Mouse (Mus musculus) liver, adult 2 months (tissue): ENCODE measurements around the gene Clasp1. TPM values are rescaled to one million over a fixed set of nuclear protein-coding genes. Genes with fewer than 3 reads are reported as not detected.

Experiments
- DNase-seq: peaks from one replicate; pipeline ENCODE4 v3.0.0-alpha.2; 2011; ENCODE audit warnings: low read depth, low spot score; ENCODE audit errors: extremely low read depth
- H3K27ac ChIP-seq: fragments of 200-500 bp; replicated peaks from 2 replicates; pipeline ENCODE4 v1.5.1; 2012; ENCODE audit warnings: low read depth, mild to moderate bottlenecking, control low read depth, inconsistent platforms, low read length; ENCODE audit not compliant: insufficient read depth
- H3K27me3 ChIP-seq: fragments of 200-500 bp; 2 replicates; pipeline ENCODE4 v1.6.1; 2012; ENCODE audit warnings: mild to moderate bottlenecking, moderate library complexity, low read length, inconsistent platforms; ENCODE audit not compliant: control insufficient read depth, insufficient read depth
- H3K36me3 ChIP-seq: fragments of 200-500 bp; 2 replicates; pipeline ENCODE4 v1.6.1; 2012; ENCODE audit warnings: low read length, inconsistent platforms; ENCODE audit not compliant: control insufficient read depth, insufficient read depth
- H3K4me1 ChIP-seq: fragments of 200-500 bp; 2 replicates; pipeline ENCODE4 v1.6.1; 2011; ENCODE audit warnings: low read length; ENCODE audit not compliant: control insufficient read depth, insufficient read depth
- H3K4me3 ChIP-seq: fragments of 200-500 bp; 2 replicates; pipeline ENCODE4 v1.5.1; 2011; ENCODE audit warnings: low read depth, mild to moderate bottlenecking, control low read depth, low read length, moderate library complexity; ENCODE audit not compliant: insufficient read depth
- H3K79me2 ChIP-seq: fragments of 200-500 bp; 2 replicates; pipeline ENCODE4 v1.6.1; 2012; ENCODE audit warnings: inconsistent platforms, mild to moderate bottlenecking, low read length, moderate library complexity; ENCODE audit not compliant: control insufficient read depth, insufficient read depth
- H3K9ac ChIP-seq: fragments of 200-500 bp; 2 replicates; pipeline ENCODE4 v1.6.1; 2012; ENCODE audit warnings: low read depth, mild to moderate bottlenecking, control low read depth, inconsistent platforms, low read length
- CTCF ChIP-seq: fragments of 200-500 bp; IDR thresholded peaks from 2 replicates; pipeline ENCODE4 v1.5.1; 2011; ENCODE audit warnings: low read depth, low read length, control low read depth
- POLR2A ChIP-seq: fragments of 200-500 bp; IDR thresholded peaks from 2 replicates; pipeline ENCODE4 v1.6.1; 2011; ENCODE audit warnings: low read length, control low read depth; ENCODE audit not compliant: insufficient read depth; ENCODE audit errors: extremely low read depth
- WGBS: fragments of 180-500 bp; shearing (Covaris S2); methylation state at CpG from one replicate; pipeline ENCODE4 v1.1.7; 2018; 5-methylcytosine and 5-hydroxymethylcytosine counted together
- polyA plus RNA-seq: library from polyadenylated mRNA; depleted of rRNA; stranded (reverse); fragments of >200 nt; gene quantifications from 2 replicates; pipeline ENCODE4 v1.2.3, GENCODE M21; 2012
- total RNA-seq: library from RNA; depleted of rRNA; stranded (reverse); fragments of >200 nt; gene quantifications from 2 replicates; pipeline ENCODE4 v1.2.3, GENCODE M21; 2014

Clasp1 gene
- total and polyA plus RNA-seq, 2 experiments, result 4.1 to 12.1 TPM

DNA sequence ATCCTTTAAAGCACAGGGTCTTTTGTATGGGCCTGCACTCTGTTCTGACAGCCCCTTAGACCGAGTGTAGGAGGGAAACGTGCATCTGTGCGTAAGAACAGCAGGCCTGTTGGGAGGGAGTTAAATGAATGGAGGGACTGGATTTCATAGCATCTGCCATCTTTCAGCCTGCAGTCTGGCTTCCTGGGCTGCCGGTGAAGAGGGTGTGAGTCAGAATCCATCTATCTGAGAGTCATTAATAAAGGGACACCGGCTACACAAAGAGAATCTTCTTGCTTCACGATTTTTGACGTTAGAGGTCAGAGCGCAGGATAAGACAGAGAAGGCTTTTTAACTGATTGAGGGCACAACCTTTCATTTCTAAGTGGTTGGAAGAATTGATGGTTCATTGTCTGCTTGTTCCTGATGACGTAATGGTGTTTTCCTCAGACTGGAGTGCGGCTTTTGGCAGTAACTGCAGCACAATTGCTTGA lies 46.2 kb downstream of the Clasp1 start:
- H3K9ac ChIP-seq, result no peak overlapping the region
- no peak for TF ChIP-seq CTCF
- no peak for TF ChIP-seq POLR2A

DNA sequence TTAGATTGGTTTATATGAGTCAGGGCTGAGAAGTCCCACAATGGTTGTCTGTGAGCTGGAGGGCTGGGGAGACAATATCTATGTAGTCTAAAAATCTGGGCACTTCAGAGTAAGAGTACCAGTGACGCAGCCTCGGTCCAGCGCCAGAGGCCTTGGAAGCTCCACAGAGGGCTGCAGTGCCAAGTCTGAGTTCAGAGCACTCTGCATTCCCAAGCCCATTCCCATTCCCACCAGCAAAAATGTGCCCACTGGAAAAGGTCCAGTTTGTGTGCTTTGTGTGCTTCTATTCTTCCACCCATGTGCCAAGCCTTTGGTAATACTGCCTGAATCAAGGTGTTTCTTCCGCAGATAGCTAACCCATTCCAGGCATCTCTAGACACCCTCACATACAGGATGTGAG lies 49.0 kb downstream of the Clasp1 start:
- Histone ChIP-seq H3K27me3 (no peaks in the 10 kb centered on the region), H3K4me3 (no peak overlapping the region), H3K27ac (no peak overlapping the region), H3K4me1 (no peaks in the 10 kb centered on the region), H3K36me3 (no peaks in the 10 kb centered on the region), H3K9ac (no peak overlapping the region), H3K79me2 (peaks cover 36% of the 10 kb centered on the region)
- TF ChIP-seq CTCF, result no peak
- no peak for TF ChIP-seq POLR2A
- 84% methylated on average over 4 of the region's 4 CpGs for WGBS
- DNase-seq, result no peak

More for the DNA sequence above, 46.2 kb downstream of the Clasp1 start:
- Histone ChIP-seq H3K36me3 (no peaks in the 10 kb centered on the region), H3K27me3 (no peaks in the 10 kb centered on the region), H3K4me3 (no peak overlapping the region), H3K79me2 (peaks cover 38% of the 10 kb centered on the region), H3K4me1 (no peaks in the 10 kb centered on the region; the same call in 1 of the 2 replicates), H3K27ac (no peak overlapping the region)
- 70% methylated on average over 10 of the region's 10 CpGs for WGBS
- DNase-seq, result no peak

DNA sequence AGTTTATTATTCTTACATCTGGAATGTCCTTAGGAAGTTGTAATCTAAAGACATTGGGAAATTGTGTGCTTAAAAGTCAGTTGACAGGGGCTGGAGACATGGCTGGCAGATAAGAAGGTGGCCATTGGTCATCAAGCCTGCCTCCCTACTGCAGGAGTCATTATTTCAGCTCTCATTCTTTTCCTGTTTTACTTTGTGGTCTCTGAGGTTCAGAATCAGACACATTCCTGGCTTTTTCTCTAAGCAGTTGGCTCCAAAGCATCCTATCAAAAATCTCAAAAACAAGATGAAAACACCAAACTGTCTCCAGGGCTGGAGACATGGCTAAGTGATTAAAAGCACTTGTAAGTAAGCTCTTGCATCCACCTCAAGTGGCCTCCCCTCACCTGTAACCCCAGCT lies 49.5 kb downstream of the Clasp1 start:
- DNase-seq, result no peak
- no peak for TF ChIP-seq CTCF
- Histone ChIP-seq H3K27me3 (no peaks in the 10 kb centered on the region), H3K9ac (no peak overlapping the region), H3K4me1 (no peaks in the 10 kb centered on the region), H3K36me3 (no peaks in the 10 kb centered on the region), H3K79me2 (peaks cover 31% of the 10 kb centered on the region), H3K27ac (no peak overlapping the region), H3K4me3 (no peak overlapping the region)

DNA sequence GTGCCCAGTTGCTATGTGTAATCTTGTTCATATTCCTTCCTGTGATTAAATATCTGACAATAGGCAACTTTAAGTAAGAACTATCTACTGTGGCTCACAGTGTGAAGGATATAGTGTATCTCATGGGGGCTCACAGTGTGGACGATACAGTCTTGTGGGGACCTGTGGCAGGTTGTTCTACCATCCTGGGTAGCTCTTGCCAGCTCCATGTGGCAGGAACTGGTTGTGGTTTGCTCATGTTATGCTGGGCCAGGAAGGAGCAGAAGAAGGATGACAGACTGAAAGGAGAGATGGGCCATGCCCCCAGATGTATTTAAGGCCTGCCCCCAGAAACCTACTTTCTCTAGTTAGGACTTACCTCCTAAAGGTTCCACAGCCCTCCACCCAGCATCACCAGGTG lies 51.7 kb downstream of the Clasp1 start:
- Histone ChIP-seq H3K36me3 (no peaks in the 10 kb centered on the region), H3K4me1 (no peaks in the 10 kb centered on the region), H3K9ac (no peak overlapping the region), H3K4me3 (no peak overlapping the region), H3K27ac (no peak overlapping the region), H3K27me3 (no peaks in the 10 kb centered on the region), H3K79me2 (peaks cover 25% of the 10 kb centered on the region; the same call in 1 of the 2 replicates)
- WGBS, result 89% methylated on average over 1 of the region's 1 CpGs
- no peak for TF ChIP-seq POLR2A
- no peak for TF ChIP-seq CTCF
- DNase-seq, result no peak

DNA sequence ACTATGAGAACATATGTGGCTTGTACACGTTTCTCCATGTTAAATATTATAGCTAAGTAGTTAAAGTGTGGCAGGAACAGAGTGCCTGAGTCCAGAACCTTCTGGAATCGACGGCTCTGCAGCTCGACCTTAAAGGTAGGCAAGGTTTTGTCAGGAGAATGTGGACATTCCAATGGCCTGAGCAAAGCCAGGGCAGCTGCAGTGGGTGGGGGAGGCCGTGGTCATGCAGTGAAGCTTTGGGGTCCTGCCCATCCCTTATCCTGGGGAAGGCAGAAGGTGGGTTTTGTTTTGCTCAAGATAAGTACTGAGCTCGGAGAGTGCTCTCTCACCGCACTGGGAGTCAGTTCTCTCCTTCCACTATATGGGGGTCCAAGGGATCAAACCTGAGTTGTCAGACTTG lies 55.6 kb downstream of the Clasp1 start:
- TF ChIP-seq POLR2A (no peak), CTCF (no peak)
- 91% methylated on average over 7 of the region's 7 CpGs for WGBS
- peaks cover 11% of the 10 kb centered on the region for H3K4me1 ChIP-seq

DNA sequence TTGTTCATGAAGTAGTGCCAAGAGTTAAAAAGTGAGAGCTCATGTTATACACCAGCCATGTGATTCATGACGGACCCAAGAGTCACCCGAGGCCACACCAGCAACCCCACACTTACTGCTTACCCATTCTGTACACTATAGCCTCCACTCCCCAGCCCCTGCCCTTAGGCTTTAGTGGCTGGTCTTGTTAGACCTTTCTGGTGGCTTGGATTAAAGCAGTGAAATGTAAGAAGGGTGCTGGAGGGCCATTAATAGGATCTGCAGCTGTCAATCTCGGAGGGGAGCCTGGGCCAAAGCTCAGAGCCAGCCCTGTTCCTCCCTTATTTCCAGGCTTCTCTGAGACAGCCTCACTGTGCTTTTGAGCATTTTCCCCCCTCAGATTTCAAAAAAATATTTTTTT lies 56.1 kb downstream of the Clasp1 start:
- DNase-seq, result no peak
- no peaks in the 10 kb centered on the region for H3K36me3 ChIP-seq
- 78% methylated on average over 3 of the region's 3 CpGs for WGBS
- no peak overlapping the region for H3K27ac ChIP-seq
- H3K27me3 ChIP-seq, result no peaks in the 10 kb centered on the region
- no peak overlapping the region for H3K9ac ChIP-seq
- peaks cover 22% of the 10 kb centered on the region; the same call in 1 of the 2 replicates for H3K79me2 ChIP-seq
- H3K4me3 ChIP-seq, result no peak overlapping the region
- peaks cover 13% of the 10 kb centered on the region for H3K4me1 ChIP-seq
- TF ChIP-seq CTCF, result no peak
- TF ChIP-seq POLR2A, result no peak

More for the DNA sequence above, 55.6 kb downstream of the Clasp1 start:
- DNase-seq, result no peak
- Histone ChIP-seq H3K27ac (no peak overlapping the region), H3K27me3 (no peaks in the 10 kb centered on the region), H3K79me2 (peaks cover 19% of the 10 kb centered on the region; the same call in 1 of the 2 replicates), H3K4me3 (no peak overlapping the region), H3K9ac (no peak overlapping the region), H3K36me3 (no peaks in the 10 kb centered on the region)
